8 mouse cellular contexts compared by ENCODE assay signal in the genomic region with DNA sequence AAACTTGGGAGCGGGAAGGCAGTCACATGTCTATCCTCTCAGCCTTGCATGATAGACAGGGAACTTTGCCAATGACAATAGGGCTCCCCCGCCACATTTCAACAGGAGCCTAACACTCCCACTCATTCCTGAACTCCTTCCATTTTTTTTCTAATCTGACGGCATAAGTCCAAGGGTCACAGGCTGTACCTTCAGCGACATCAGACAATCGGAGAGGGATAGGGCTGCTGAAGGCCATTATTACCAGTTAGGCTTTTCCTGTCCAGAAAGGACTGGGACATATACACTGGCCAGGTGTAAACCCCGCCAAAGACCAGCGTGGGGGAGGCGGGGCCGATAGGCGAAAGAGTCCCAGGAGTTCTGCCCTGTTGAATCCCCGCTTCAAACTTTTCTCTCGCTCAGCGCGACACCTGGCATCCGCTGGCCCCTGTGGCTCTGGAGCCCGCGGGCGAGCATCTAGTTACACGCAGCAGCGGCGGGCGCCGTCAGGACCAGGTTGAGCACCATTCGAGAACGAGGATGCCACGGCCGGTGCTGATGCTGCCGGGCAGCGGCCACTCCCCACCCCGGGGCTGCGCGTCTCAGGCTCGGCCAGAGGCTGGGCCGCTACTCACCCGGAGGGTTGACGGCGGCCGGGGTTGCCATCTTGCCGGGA. TPM values are rescaled to one million over a fixed set of nuclear protein-coding genes. Genes with fewer than 3 reads are reported as not detected.
A peak's percentile ranks its signal among the peaks of the same experiment; 100 is the strongest.
DNase-seq lines count a peak whose midpoint lies in the region; ATAC-seq and TF ChIP-seq lines count a peak whose summit lies in the region.

No protein-coding gene starts in this region.

- peak; percentile 33 for ATAC-seq in heart, postnatal 0 days (ENCODE audit: insufficient read depth, low read depth)
- peak; percentile 80 for ATAC-seq in lung, embryonic 15.5 days (ENCODE audit: borderline replicate concordance, extremely low read depth, low FRiP score, low TSS enrichment)

- peaks cover 36% of the 10 kb centered on the region for H3K27me3 ChIP-seq in heart, postnatal 0 days (ENCODE audit: control insufficient read depth, insufficient read depth, low read length)
- H3K27me3 ChIP-seq in lung, embryonic 15.5 days, result no peaks in the 10 kb centered on the region; the same call in 1 of the 2 replicates

- no peak for TF ChIP-seq EP300 in heart, postnatal 0 days (IDR thresholded peaks at IDR 0.05; ENCODE audit: low read depth)

- WGBS in heart, postnatal 0 days, result 2% methylated on average over 39 of the region's 39 CpGs
- WGBS in lung, embryonic 15.5 days, result 2% methylated on average over 39 of the region's 39 CpGs

- TF ChIP-seq CTCF in heart, postnatal 0 days (IDR thresholded peaks at IDR 0.05; ENCODE audit: low read depth), result no peak

- peak overlapping the region; percentile 91 for H3K4me2 ChIP-seq in heart, postnatal 0 days (ENCODE audit: low read depth, low read length)
- H3K4me2 ChIP-seq in lung, embryonic 15.5 days, result peak overlapping the region; percentile 88

- no peaks in the 10 kb centered on the region for H3K36me3 ChIP-seq in heart, postnatal 0 days (replicated peaks; ENCODE audit: control insufficient read depth, insufficient read depth, low read length)
- no peaks in the 10 kb centered on the region for H3K36me3 ChIP-seq in lung, embryonic 15.5 days

- DNase-seq in right cerebral cortex, adult 18-20 months, result peak; percentile 50
- no peak for DNase-seq in right cerebral cortex, postnatal 36 days (ENCODE audit: low spot score in 2 of 2)
- peak; percentile 67 for DNase-seq in embryo, embryonic 10 days (ENCODE audit: low spot score)
- no peak for DNase-seq in heart, postnatal 0 days (ENCODE audit: low spot score)
- DNase-seq in kidney, postnatal 4 days, result peak; percentile 65 to 78
- DNase-seq in right cerebral cortex, postnatal 14 days, result peak; percentile 49
- no peak for DNase-seq in c-Kit-positive CD71-positive TER-119-positive erythroid progenitor cells, embryonic 14.5 days (ENCODE audit: low spot score)

- H3K4me1 ChIP-seq in heart, postnatal 0 days (ENCODE audit: control insufficient read depth, insufficient read depth), result no peaks in the 10 kb centered on the region; the same call in 1 of the 2 replicates
- H3K4me1 ChIP-seq in lung, embryonic 15.5 days, result peaks cover 14% of the 10 kb centered on the region

- peak overlapping the region; percentile 60 for H3K4me3 ChIP-seq in heart, postnatal 0 days (ENCODE audit: low read depth, low read length)
- peak overlapping the region; percentile 70 for H3K4me3 ChIP-seq in lung, embryonic 15.5 days

- H3K9me3 ChIP-seq in heart, postnatal 0 days (replicated peaks; ENCODE audit: control insufficient read depth, low read length), result no peaks in the 10 kb centered on the region
- no peaks in the 10 kb centered on the region for H3K9me3 ChIP-seq in lung, embryonic 15.5 days

- no peak overlapping the region for H3K27ac ChIP-seq in heart, postnatal 0 days (ENCODE audit: low read depth)
- peak overlapping the region; percentile 84 for H3K27ac ChIP-seq in lung, embryonic 15.5 days

- H3K9ac ChIP-seq in heart, postnatal 0 days (replicated peaks; ENCODE audit: low read depth, low read length), result peak overlapping the region; percentile 44; the same call in 1 of the 2 replicates
- H3K9ac ChIP-seq in lung, embryonic 15.5 days, result peak overlapping the region; percentile 74

RNA-seq across cellular contexts. Expression of a gene that starts 0.6 kb away (rescaled TPM):
- 1.9 and 2.1 TPM in 2 replicates for total RNA-seq in heart, postnatal 0 days (2014; rRNA removed; ENCODE audit: low replicate concordance)
- polyA plus RNA-seq in heart, postnatal 0 days (2015; fragmentation: Nextera tagmentation; extraction: Ambion mirVana), result 0.31 and 0.75 TPM in 2 replicates
- polyA plus RNA-seq in lung, embryonic 15.5 days (2015; fragmentation: Nextera tagmentation; extraction: Ambion mirVana), result 8.4 and 8.7 TPM in 2 replicates

Comparison
In these comparisons a context has a peak if more than half of its experiments do, and no peak if none do; other contexts are left out.
1. DNase-seq: peak in right cerebral cortex, adult 18-20 months (single experiment), embryo, embryonic 10 days (single experiment), kidney, postnatal 4 days (2 of 2) and right cerebral cortex, postnatal 14 days (single experiment); none in right cerebral cortex, postnatal 36 days (0 of 2), heart, postnatal 0 days (single experiment) and c-Kit-positive CD71-positive TER-119-positive erythroid progenitor cells, embryonic 14.5 days (single experiment).